Mouse (Mus musculus): ENCODE measurements at regions not wholly inside any gene's neighbourhood (a gene's known extent, or its start where the extent isn't known, plus 50 kb on each side); places are given as distances from the start of the nearest gene placed in this dataset.
A peak's percentile ranks its signal among the peaks of the same experiment; 100 is the strongest.

GRCm38 (mm10) chr17:77200256-77200655 is 999.8 kb upstream of the Crim1 start:
- DNase-seq (ENCODE audit: low spot score) (peak; percentile 22), ATAC-seq (ENCODE audit: low read depth) (no peak)
- no peak overlapping the region for H3K4me3 ChIP-seq (ENCODE audit: low read depth, low read length)
- H3K4me1 ChIP-seq (ENCODE audit: control insufficient read depth, insufficient read depth, low read length) = no peaks in the 10 kb centered on the region
- no peaks in the 10 kb centered on the region for H3K36me3 ChIP-seq (ENCODE audit: control insufficient read depth, insufficient read depth, low read length)
- H3K9me3 ChIP-seq (ENCODE audit: control insufficient read depth, low read length) = no peaks in the 10 kb centered on the region
- no peak overlapping the region for H3K9ac ChIP-seq (ENCODE audit: low read depth, low read length)
- no peak overlapping the region for H3K27ac ChIP-seq (replicated peaks; ENCODE audit: low read depth, low read length)
- no peaks in the 10 kb centered on the region for H3K27me3 ChIP-seq (replicated peaks; ENCODE audit: control insufficient read depth, insufficient read depth, low read length)
- H3K4me2 ChIP-seq (ENCODE audit: low read depth, low read length) = no peak overlapping the region

GRCm38 (mm10) chr17:77200671-77201070 is 999.4 kb upstream of the Crim1 start:
- no peaks in the 10 kb centered on the region for H3K4me1 ChIP-seq (ENCODE audit: control insufficient read depth, insufficient read depth, low read length)
- DNase-seq (ENCODE audit: low spot score) (no peak), ATAC-seq (ENCODE audit: low read depth) (no peak)

GRCm38 (mm10) chr17:77210947-77211346 is 989.1 kb upstream of the Crim1 start:
- DNase-seq (ENCODE audit: low spot score) (no peak), ATAC-seq (ENCODE audit: low read depth) (no peak)
- Histone ChIP-seq H3K4me1 (ENCODE audit: control insufficient read depth, insufficient read depth, low read length) (no peaks in the 10 kb centered on the region), H3K4me3 (ENCODE audit: low read depth, low read length) (no peak overlapping the region), H3K9me3 (ENCODE audit: control insufficient read depth, low read length) (no peaks in the 10 kb centered on the region), H3K4me2 (ENCODE audit: low read depth, low read length) (no peak overlapping the region), H3K36me3 (ENCODE audit: control insufficient read depth, insufficient read depth, low read length) (no peaks in the 10 kb centered on the region), H3K27ac (replicated peaks; ENCODE audit: low read depth, low read length) (no peak overlapping the region), H3K9ac (ENCODE audit: low read depth, low read length) (no peak overlapping the region), H3K27me3 (replicated peaks; ENCODE audit: control insufficient read depth, insufficient read depth, low read length) (no peaks in the 10 kb centered on the region)
- WGBS = 62% methylated on average over 1 of the region's 1 CpGs

More at GRCm38 (mm10) chr17:77200671-77201070, 999.4 kb upstream of the Crim1 start:
- Histone ChIP-seq H3K9ac (ENCODE audit: low read depth, low read length) (no peak overlapping the region), H3K4me3 (ENCODE audit: low read depth, low read length) (no peak overlapping the region), H3K4me2 (ENCODE audit: low read depth, low read length) (no peak overlapping the region), H3K9me3 (ENCODE audit: control insufficient read depth, low read length) (no peaks in the 10 kb centered on the region), H3K36me3 (ENCODE audit: control insufficient read depth, insufficient read depth, low read length) (no peaks in the 10 kb centered on the region), H3K27ac (replicated peaks; ENCODE audit: low read depth, low read length) (no peak overlapping the region), H3K27me3 (replicated peaks; ENCODE audit: control insufficient read depth, insufficient read depth, low read length) (no peaks in the 10 kb centered on the region)
- WGBS = 64% methylated on average over 1 of the region's 1 CpGs

DNA sequence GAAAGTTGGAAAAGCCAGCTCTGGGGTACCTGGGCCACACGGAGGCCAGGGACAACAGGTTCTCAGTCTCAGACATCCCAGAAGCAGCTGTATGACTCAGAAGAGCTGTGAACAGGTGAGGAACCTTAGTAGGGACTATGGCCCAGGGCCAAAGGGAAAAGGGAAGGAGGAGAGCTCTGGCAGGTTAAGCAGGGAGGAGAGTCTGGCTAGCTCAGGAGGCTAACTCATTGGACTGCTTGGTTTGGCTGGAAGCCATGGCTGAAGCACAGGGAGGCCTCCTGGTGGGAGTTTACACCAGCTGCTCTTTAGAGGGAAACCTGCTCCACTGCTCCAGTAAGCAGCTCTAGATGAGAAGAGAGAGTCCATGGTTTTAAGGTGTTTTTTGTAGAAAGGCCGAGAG is 955.0 kb upstream of the Crim1 start:
- H3K27ac ChIP-seq (replicated peaks; ENCODE audit: low read depth, low read length) = no peak overlapping the region
- H3K9me3 ChIP-seq (ENCODE audit: control insufficient read depth, low read length) = no peaks in the 10 kb centered on the region
- no peaks in the 10 kb centered on the region for H3K27me3 ChIP-seq (replicated peaks; ENCODE audit: control insufficient read depth, insufficient read depth, low read length)
- H3K4me2 ChIP-seq (ENCODE audit: low read depth, low read length) = no peak overlapping the region
- H3K9ac ChIP-seq (ENCODE audit: low read depth, low read length) = no peak overlapping the region
- H3K4me1 ChIP-seq (ENCODE audit: control insufficient read depth, insufficient read depth, low read length) = no peaks in the 10 kb centered on the region
- DNase-seq (ENCODE audit: low spot score) (peak; percentile 17), ATAC-seq (ENCODE audit: low read depth) (no peak)
- H3K36me3 ChIP-seq (ENCODE audit: control insufficient read depth, insufficient read depth, low read length) = no peaks in the 10 kb centered on the region
- 79% methylated on average over 2 of the region's 2 CpGs for WGBS
- no peak overlapping the region for H3K4me3 ChIP-seq (ENCODE audit: low read depth, low read length)
